Mouse (Mus musculus): Measurements from ENCODE around the gene Crebrf. TPM values are rescaled to one million over a fixed set of nuclear protein-coding genes. Genes with fewer than 3 reads are reported as not detected.
A peak's percentile ranks its signal among the peaks of the same experiment; 100 is the strongest.

Crebrf gene
- polyA plus RNA-seq, 1 experiment = 2.8 TPM

GRCm38 (mm10) chr17:26694171-26694570 is 21.3 kb upstream of the Crebrf start:
- Histone ChIP-seq H3K27ac (ENCODE audit: insufficient read depth, low read depth, low read length) (no peak overlapping the region), H3K4me3 (ENCODE audit: low read depth, low read length) (no peak overlapping the region), H3K27me3 (ENCODE audit: control insufficient read depth, insufficient read depth, low read length) (no peaks in the 10 kb centered on the region), H3K4me1 (ENCODE audit: control insufficient read depth, insufficient read depth, insufficient read length, low read length) (peaks cover 3% of the 10 kb centered on the region; the same call in 1 of the 2 replicates), H3K36me3 (ENCODE audit: control insufficient read depth, insufficient read depth, low read length) (peaks cover 28% of the 10 kb centered on the region)
- TF ChIP-seq POLR2A (IDR thresholded peaks at IDR 0.05; ENCODE audit: low read depth, low read length) = no peak
- TF ChIP-seq CTCF (IDR thresholded peaks at IDR 0.05; ENCODE audit: extremely low read depth, insufficient read length, insufficient replicate concordance, low read depth, low read length) = no peak
- 61% methylated on average over 7 of the region's 7 CpGs for WGBS

- Histone ChIP-seq H3K4me1 (ENCODE audit: control insufficient read depth, insufficient read depth, insufficient read length, low read length) (peaks cover 3% of the 10 kb centered on the region; the same call in 1 of the 2 replicates), H3K36me3 (ENCODE audit: control insufficient read depth, insufficient read depth, low read length) (peaks cover 32% of the 10 kb centered on the region), H3K27ac (ENCODE audit: insufficient read depth, low read depth, low read length) (no peak overlapping the region), H3K4me3 (ENCODE audit: low read depth, low read length) (no peak overlapping the region), H3K27me3 (ENCODE audit: control insufficient read depth, insufficient read depth, low read length) (no peaks in the 10 kb centered on the region)
- TF ChIP-seq POLR2A (IDR thresholded peaks at IDR 0.05; ENCODE audit: low read depth, low read length) (no peak), CTCF (IDR thresholded peaks at IDR 0.05; ENCODE audit: extremely low read depth, insufficient read length, insufficient replicate concordance, low read depth, low read length) (no peak)
- WGBS = 96% methylated on average over 3 of the region's 3 CpGs
Measured at GRCm38 (mm10) chr17:26695193-26695592, 20.3 kb upstream of the Crebrf start.

- 93% methylated on average over 5 of the region's 5 CpGs for WGBS
Measured at GRCm38 (mm10) chr17:26698846-26699245, 16.6 kb upstream of the Crebrf start.

GRCm38 (mm10) chr17:26699819-26700616 is 15.4 kb upstream of the Crebrf start:
- 53% methylated on average over 10 of the region's 10 CpGs for WGBS
- no peak overlapping the region for H3K4me3 ChIP-seq (ENCODE audit: low read depth, low read length)
- no peaks in the 10 kb centered on the region for H3K27me3 ChIP-seq (ENCODE audit: control insufficient read depth, insufficient read depth, low read length)
- peaks cover 36% of the 10 kb centered on the region for H3K36me3 ChIP-seq (ENCODE audit: control insufficient read depth, insufficient read depth, low read length)
- TF ChIP-seq CTCF (IDR thresholded peaks at IDR 0.05; ENCODE audit: extremely low read depth, insufficient read length, insufficient replicate concordance, low read depth, low read length) (no peak), POLR2A (IDR thresholded peaks at IDR 0.05; ENCODE audit: low read depth, low read length) (no peak)
- H3K27ac ChIP-seq (ENCODE audit: insufficient read depth, low read depth, low read length) = peak overlapping the region; percentile 85
- peaks cover 10% of the 10 kb centered on the region; the same call in 1 of the 2 replicates for H3K4me1 ChIP-seq (ENCODE audit: control insufficient read depth, insufficient read depth, insufficient read length, low read length)

More at GRCm38 (mm10) chr17:26698846-26699245, 16.6 kb upstream of the Crebrf start:
- TF ChIP-seq POLR2A (IDR thresholded peaks at IDR 0.05; ENCODE audit: low read depth, low read length) = no peak
- TF ChIP-seq CTCF (IDR thresholded peaks at IDR 0.05; ENCODE audit: extremely low read depth, insufficient read length, insufficient replicate concordance, low read depth, low read length) = peak; percentile 60; the same call in 1 of the 2 replicates
- Histone ChIP-seq H3K27ac (ENCODE audit: insufficient read depth, low read depth, low read length) (no peak overlapping the region), H3K36me3 (ENCODE audit: control insufficient read depth, insufficient read depth, low read length) (peaks cover 36% of the 10 kb centered on the region), H3K4me1 (ENCODE audit: control insufficient read depth, insufficient read depth, insufficient read length, low read length) (peaks cover 10% of the 10 kb centered on the region; the same call in 1 of the 2 replicates), H3K4me3 (ENCODE audit: low read depth, low read length) (no peak overlapping the region), H3K27me3 (ENCODE audit: control insufficient read depth, insufficient read depth, low read length) (no peaks in the 10 kb centered on the region)

- H3K4me3 ChIP-seq (ENCODE audit: low read depth, low read length) = no peak overlapping the region
- no peak for TF ChIP-seq CTCF (IDR thresholded peaks at IDR 0.05; ENCODE audit: extremely low read depth, insufficient read length, insufficient replicate concordance, low read depth, low read length)
- TF ChIP-seq POLR2A (IDR thresholded peaks at IDR 0.05; ENCODE audit: low read depth, low read length) = no peak
- H3K27me3 ChIP-seq (ENCODE audit: control insufficient read depth, insufficient read depth, low read length) = no peaks in the 10 kb centered on the region
- 94% methylated on average over 13 of the region's 13 CpGs for whole genome bisulfite sequencing
- peaks cover 10% of the 10 kb centered on the region; the same call in 1 of the 2 replicates for H3K4me1 ChIP-seq (ENCODE audit: control insufficient read depth, insufficient read depth, insufficient read length, low read length)
- peaks cover 27% of the 10 kb centered on the region for H3K36me3 ChIP-seq (ENCODE audit: control insufficient read depth, insufficient read depth, low read length)
- no peak overlapping the region for H3K27ac ChIP-seq (ENCODE audit: insufficient read depth, low read depth, low read length)
Measured at GRCm38 (mm10) chr17:26701565-26701964, 13.9 kb upstream of the Crebrf start.

- no peak for TF ChIP-seq POLR2A (IDR thresholded peaks at IDR 0.05; ENCODE audit: low read depth, low read length)
- no peak for TF ChIP-seq CTCF (IDR thresholded peaks at IDR 0.05; ENCODE audit: extremely low read depth, insufficient read length, insufficient replicate concordance, low read depth, low read length)
- H3K27ac ChIP-seq (ENCODE audit: insufficient read depth, low read depth, low read length) = peak overlapping the region; percentile 45; the same call in 1 of the 2 replicates
Measured at GRCm38 (mm10) chr17:26702621-26703020, 12.8 kb upstream of the Crebrf start.

GRCm38 (mm10) chr17:26703671-26704070 is 11.8 kb upstream of the Crebrf start:
- 89% methylated on average over 4 of the region's 4 CpGs for WGBS
- TF ChIP-seq POLR2A (IDR thresholded peaks at IDR 0.05; ENCODE audit: low read depth, low read length) (no peak), CTCF (IDR thresholded peaks at IDR 0.05; ENCODE audit: extremely low read depth, insufficient read length, insufficient replicate concordance, low read depth, low read length) (no peak)

More at GRCm38 (mm10) chr17:26702621-26703020, 12.8 kb upstream of the Crebrf start:
- peaks cover 19% of the 10 kb centered on the region for H3K36me3 ChIP-seq (ENCODE audit: control insufficient read depth, insufficient read depth, low read length)
- peaks cover 10% of the 10 kb centered on the region; the same call in 1 of the 2 replicates for H3K4me1 ChIP-seq (ENCODE audit: control insufficient read depth, insufficient read depth, insufficient read length, low read length)
- H3K27me3 ChIP-seq (ENCODE audit: control insufficient read depth, insufficient read depth, low read length) = no peaks in the 10 kb centered on the region
- H3K4me3 ChIP-seq (ENCODE audit: low read depth, low read length) = no peak overlapping the region
- 27% methylated on average over 4 of the region's 4 CpGs for WGBS

More at GRCm38 (mm10) chr17:26703671-26704070, 11.8 kb upstream of the Crebrf start:
- Histone ChIP-seq H3K4me3 (ENCODE audit: low read depth, low read length) (no peak overlapping the region), H3K36me3 (ENCODE audit: control insufficient read depth, insufficient read depth, low read length) (peaks cover 12% of the 10 kb centered on the region), H3K27ac (ENCODE audit: insufficient read depth, low read depth, low read length) (no peak overlapping the region), H3K27me3 (ENCODE audit: control insufficient read depth, insufficient read depth, low read length) (no peaks in the 10 kb centered on the region), H3K4me1 (ENCODE audit: control insufficient read depth, insufficient read depth, insufficient read length, low read length) (peaks cover 10% of the 10 kb centered on the region; the same call in 1 of the 2 replicates)

Data from small intestine, adult 2 months (tissue).